Mouse (Mus musculus) intestine, embryonic 14.5 days (tissue): ENCODE data around the gene Lipa. TPM values are rescaled to one million over a fixed set of nuclear protein-coding genes. Genes with fewer than 3 reads are reported as not detected.

Experiments
- ATAC-seq: fragments of 200-750 bp; cut with Nextera tagmentation; replicated peaks from 2 replicates; pipeline ENCODE4 v1.8.0; 2017; ENCODE audit warnings: low read depth, moderate number of reproducible peaks, moderate TSS enrichment, moderate library complexity; ENCODE audit not compliant: low FRiP score, low TSS enrichment
- DNase-seq: peaks from one replicate; pipeline ENCODE4 v3.0.0-alpha.2; 2018; ENCODE audit warnings: low spot score
- H3K27ac ChIP-seq: fragments of 300-500 bp; sonication (generic); 2 replicates; pipeline ENCODE4 v1.5.1; 2014; ENCODE audit warnings: low read depth, mild to moderate bottlenecking, control low read depth
- H3K27me3 ChIP-seq: fragments of 300-500 bp; sonication (generic); replicated peaks from 2 replicates; pipeline ENCODE4 v1.6.1; 2014; ENCODE audit warnings: low read length, control low read depth; ENCODE audit not compliant: control insufficient read depth, insufficient read depth
- H3K36me3 ChIP-seq: fragments of 300-500 bp; sonication (generic); 2 replicates; pipeline ENCODE4 v1.6.1; 2014; ENCODE audit warnings: low read length, control low read depth; ENCODE audit not compliant: control insufficient read depth, insufficient read depth
- H3K4me1 ChIP-seq: fragments of 300-500 bp; sonication (generic); replicated peaks from 2 replicates; pipeline ENCODE4 v1.6.1; 2014; ENCODE audit warnings: low read length, control low read depth, mixed read lengths; ENCODE audit not compliant: control insufficient read depth, insufficient read depth
- H3K4me2 ChIP-seq: fragments of 300-500 bp; sonication (generic); 2 replicates; pipeline ENCODE4 v1.6.1; 2014; ENCODE audit warnings: low read length
- H3K4me3 ChIP-seq: fragments of 300-500 bp; sonication (generic); 2 replicates; pipeline ENCODE4 v1.5.1; 2014; ENCODE audit warnings: low read depth, low read length, control low read depth, mixed read lengths
- H3K9ac ChIP-seq: fragments of 300-500 bp; sonication (generic); 2 replicates; pipeline ENCODE4 v1.6.1; 2014; ENCODE audit warnings: mild to moderate bottlenecking, low read length
- H3K9me3 ChIP-seq: fragments of 300-500 bp; sonication (generic); 2 replicates; pipeline ENCODE4 v1.6.1; 2016; ENCODE audit warnings: low read length, control low read depth; ENCODE audit not compliant: control insufficient read depth
- WGBS: fragments of 180-500 bp; shearing (Covaris S2); extraction: QIAGEN DNeasy Blood & Tissue Kit; methylation state at CpG from one replicate; pipeline ENCODE4 v1.1.7; 2014; 5-methylcytosine and 5-hydroxymethylcytosine counted together
- polyA plus RNA-seq: library from polyadenylated mRNA; unstranded; fragments of >200 nt; fragmentation: Nextera tagmentation; extraction: Ambion mirVana; gene quantifications from 2 replicates; pipeline ENCODE4 v1.2.1, GENCODE M21; 2014

The Lipa gene
- polyA plus RNA-seq, result 28.2 and 31.3 TPM in 2 replicates

- H3K9ac ChIP-seq, result peak within 1 kb of the TSS; percentile 67
- H3K4me2 ChIP-seq, result peak within 1 kb of the TSS; percentile 85
- H3K36me3 ChIP-seq, result no peaks in the 10 kb centered on the region
- peak within 1 kb of the TSS; percentile 80 for H3K4me3 ChIP-seq
- DNase-seq (peak; percentile 93), ATAC-seq (peak; percentile 100)
- H3K9me3 ChIP-seq, result no peaks in the 10 kb centered on the region
- H3K4me1 ChIP-seq, result peaks cover 13% of the 10 kb centered on the region
- H3K27ac ChIP-seq, result peak within 1 kb of the TSS; percentile 40; the same call in 1 of the 2 replicates
- no peaks in the 10 kb centered on the region for H3K27me3 ChIP-seq
- under 1% methylated on average over 29 of the region's 29 CpGs for WGBS
Measured at GRCm38 (mm10) chr19:34526941-34527682, at the start of gene Lipa. Lipa (minus strand) TSS chr19:34527474.

DNA sequence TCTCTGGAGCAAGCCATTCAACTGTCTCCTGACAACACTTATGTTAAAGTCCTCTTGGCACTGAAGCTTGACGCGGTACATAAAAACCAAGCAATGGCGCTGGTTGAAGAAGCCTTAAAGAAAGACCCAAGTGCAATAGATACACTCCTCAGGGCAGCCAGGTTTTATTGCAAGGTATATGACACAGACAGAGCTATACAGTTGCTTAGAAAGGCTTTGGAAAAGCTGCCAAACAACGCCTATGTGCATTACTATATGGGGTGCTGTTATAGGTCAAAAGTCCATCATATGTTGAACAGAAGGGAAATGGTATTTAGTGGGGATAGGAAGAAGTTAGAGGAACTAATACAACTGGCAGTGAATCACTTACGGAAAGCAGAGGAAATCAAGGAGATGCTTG, 46.4 kb upstream of the Lipa start:
- Histone ChIP-seq H3K27ac (no peak overlapping the region), H3K4me1 (0 out of 2 replicates have a peak, but pooled peaks cover 5% of the 10 kb centered on the region), H3K36me3 (peaks cover 7% of the 10 kb centered on the region), H3K4me2 (no peak overlapping the region), H3K9ac (no peak overlapping the region), H3K4me3 (no peak overlapping the region), H3K9me3 (no peaks in the 10 kb centered on the region), H3K27me3 (no peaks in the 10 kb centered on the region)
- no peak for ATAC-seq
- no peak for DNase-seq
- 93% methylated on average over 5 of the region's 5 CpGs for WGBS

DNA sequence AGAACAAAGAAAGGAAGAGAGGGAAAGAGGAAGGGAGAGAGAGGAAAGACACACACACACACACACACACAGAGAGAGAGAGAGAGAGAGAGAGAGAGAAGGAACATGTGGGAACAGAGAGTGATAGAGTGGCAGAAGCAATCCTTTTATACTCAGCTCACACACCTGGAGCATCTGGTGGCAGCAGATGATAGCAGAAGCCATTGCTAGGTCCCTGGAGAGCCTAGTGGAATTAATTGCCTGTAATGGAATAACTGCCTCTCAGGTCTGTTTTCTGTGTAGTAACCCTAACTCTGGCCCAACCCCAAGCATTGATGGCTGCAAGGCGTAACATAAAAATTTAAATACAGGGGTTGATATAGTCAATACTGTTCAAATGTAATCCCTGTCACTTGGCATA, 43.8 kb upstream of the Lipa start:
- H3K4me1 ChIP-seq, result 0 out of 2 replicates have a peak, but pooled peaks cover 5% of the 10 kb centered on the region
- no peak overlapping the region for H3K4me3 ChIP-seq
- no peak for ATAC-seq
- no peak for DNase-seq
- 100% methylated on average over 1 of the region's 1 CpGs for WGBS
- no peak overlapping the region for H3K4me2 ChIP-seq
- no peak overlapping the region for H3K27ac ChIP-seq
- peaks cover 7% of the 10 kb centered on the region for H3K36me3 ChIP-seq
- H3K27me3 ChIP-seq, result no peaks in the 10 kb centered on the region
- no peaks in the 10 kb centered on the region for H3K9me3 ChIP-seq
- H3K9ac ChIP-seq, result no peak overlapping the region

DNA sequence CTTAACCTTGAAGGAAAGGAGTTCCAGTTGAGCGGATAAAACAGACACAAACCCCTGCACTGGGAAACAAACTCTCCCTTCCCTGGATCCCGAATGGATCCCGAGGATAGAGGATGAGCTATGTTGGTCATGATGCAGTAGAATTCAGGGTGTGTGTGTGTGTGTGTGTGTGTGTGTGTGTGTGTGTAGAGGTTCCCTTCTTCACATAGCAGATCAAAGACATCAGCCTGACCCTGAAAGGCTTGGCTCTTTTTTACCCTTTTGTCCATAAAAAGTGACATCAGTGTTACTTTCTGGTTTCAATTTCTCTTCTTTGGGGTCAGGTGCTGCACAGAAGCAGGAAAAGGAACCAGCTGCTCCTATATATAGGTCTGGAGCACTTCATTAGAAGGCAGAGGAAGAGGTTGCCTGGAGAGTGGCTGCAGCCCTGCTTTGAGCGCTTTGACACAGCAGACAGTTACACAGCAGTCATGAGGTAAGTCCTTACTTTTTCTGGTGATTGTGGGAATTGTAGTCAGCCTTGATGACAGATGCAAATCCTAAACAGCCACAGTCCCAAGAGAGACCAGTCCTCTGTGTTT, 42.7 kb upstream of the Lipa start:
- no peak for DNase-seq
- Histone ChIP-seq H3K27me3 (no peaks in the 10 kb centered on the region), H3K27ac (no peak overlapping the region), H3K9ac (no peak overlapping the region), H3K4me1 (0 out of 2 replicates have a peak, but pooled peaks cover 5% of the 10 kb centered on the region), H3K4me3 (no peak overlapping the region), H3K9me3 (no peaks in the 10 kb centered on the region), H3K4me2 (no peak overlapping the region), H3K36me3 (peaks cover 7% of the 10 kb centered on the region)
- whole genome bisulfite sequencing, result 52% methylated on average over 4 of the region's 4 CpGs
- ATAC-seq, result no peak

DNA sequence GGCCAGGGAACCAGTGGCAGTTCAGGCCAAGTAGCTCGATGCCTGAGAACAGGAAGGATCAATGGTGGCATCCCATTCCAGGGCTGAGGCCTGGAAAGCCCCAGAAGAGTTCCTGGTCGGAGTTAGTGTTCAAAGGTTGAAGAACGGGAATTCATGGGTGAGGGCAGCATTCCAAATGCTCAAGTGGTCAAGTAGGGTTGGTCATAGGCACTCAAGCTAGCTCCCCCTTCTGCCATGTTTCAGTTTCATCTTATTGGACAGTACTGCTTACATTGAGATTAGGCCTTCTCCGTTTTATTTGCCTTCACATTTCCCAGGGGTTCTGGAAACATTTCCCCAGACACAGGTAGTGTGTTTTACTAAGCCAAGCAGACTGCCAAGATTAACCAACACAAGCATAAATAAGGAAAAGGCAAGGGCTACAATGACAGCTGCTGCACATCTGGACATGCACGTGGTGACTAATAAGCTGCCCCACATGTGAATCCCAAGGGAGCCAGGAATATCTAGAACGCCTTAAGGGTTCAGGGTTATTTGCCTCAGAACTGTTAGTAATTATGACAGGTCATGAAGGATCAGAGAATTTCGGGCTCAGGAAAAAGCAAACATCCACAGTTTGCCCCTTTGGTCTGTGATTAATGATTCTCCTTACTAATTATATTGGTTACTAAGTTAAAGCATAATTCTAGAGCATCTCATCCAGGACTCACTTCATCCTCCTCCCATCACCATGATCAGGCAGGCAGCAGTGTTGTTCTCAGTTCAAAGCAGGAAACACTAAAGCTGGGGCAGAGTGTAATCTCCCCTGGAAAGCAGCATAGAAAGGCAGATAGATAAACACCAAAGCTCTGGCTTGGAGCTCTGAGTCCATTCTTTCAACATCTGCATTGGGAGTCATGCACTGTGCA, 42.0 kb upstream of the Lipa start:
- Histone ChIP-seq H3K27ac (no peak overlapping the region), H3K27me3 (no peaks in the 10 kb centered on the region), H3K9ac (no peak overlapping the region), H3K36me3 (peaks cover 7% of the 10 kb centered on the region), H3K4me3 (no peak overlapping the region), H3K4me1 (0 out of 2 replicates have a peak, but pooled peaks cover 5% of the 10 kb centered on the region), H3K4me2 (no peak overlapping the region), H3K9me3 (no peaks in the 10 kb centered on the region)
- DNase-seq (no peak), ATAC-seq (no peak)
- WGBS, result 54% methylated on average over 7 of the region's 7 CpGs

- H3K9ac ChIP-seq, result no peak overlapping the region
- no peaks in the 10 kb centered on the region for H3K27me3 ChIP-seq
- no peak overlapping the region for H3K4me2 ChIP-seq
- no peak overlapping the region for H3K4me3 ChIP-seq
- no peaks in the 10 kb centered on the region for H3K9me3 ChIP-seq
- 0 out of 2 replicates have a peak, but pooled peaks cover 5% of the 10 kb centered on the region for H3K4me1 ChIP-seq
- DNase-seq (no peak), ATAC-seq (no peak)
- no peak overlapping the region for H3K27ac ChIP-seq
- 88% methylated on average over 1 of the region's 1 CpGs for WGBS
- H3K36me3 ChIP-seq, result no peaks in the 10 kb centered on the region
Measured at GRCm38 (mm10) chr19:34566178-34566784, 39.0 kb upstream of the Lipa start.

DNA sequence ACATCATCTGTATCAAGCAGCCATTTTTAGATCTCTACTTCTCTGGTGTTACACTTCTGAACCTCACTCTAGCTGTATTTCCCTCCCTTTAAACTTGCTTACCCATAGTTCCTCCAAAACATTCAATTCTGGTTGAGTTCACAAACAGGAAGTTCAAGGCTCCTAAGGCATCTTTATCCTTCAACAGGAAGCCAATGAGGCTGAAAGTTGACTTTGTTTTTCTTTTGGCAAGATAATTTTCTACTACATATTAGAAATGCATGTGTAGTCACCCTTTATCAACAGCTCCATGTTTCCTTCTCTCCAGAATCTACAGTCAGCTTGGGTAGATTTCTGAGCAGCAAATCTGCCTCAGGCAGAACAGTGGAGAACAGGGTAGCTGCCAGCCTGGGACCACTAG, 35.3 kb upstream of the Lipa start:
- Histone ChIP-seq H3K9ac (no peak overlapping the region), H3K27ac (no peak overlapping the region), H3K27me3 (no peaks in the 10 kb centered on the region), H3K4me1 (no peaks in the 10 kb centered on the region), H3K4me2 (no peak overlapping the region), H3K36me3 (no peaks in the 10 kb centered on the region), H3K9me3 (no peaks in the 10 kb centered on the region), H3K4me3 (no peak overlapping the region)
- ATAC-seq (no peak), DNase-seq (no peak)

- Histone ChIP-seq H3K4me2 (no peak overlapping the region), H3K4me1 (peaks cover 17% of the 10 kb centered on the region), H3K4me3 (no peak overlapping the region), H3K27me3 (no peaks in the 10 kb centered on the region), H3K27ac (no peak overlapping the region), H3K9me3 (no peaks in the 10 kb centered on the region; the same call in 1 of the 2 replicates), H3K9ac (no peak overlapping the region), H3K36me3 (no peaks in the 10 kb centered on the region)
- DNase-seq (no peak), ATAC-seq (no peak)
- 46% methylated on average over 3 of the region's 3 CpGs for WGBS
Measured at GRCm38 (mm10) chr19:34556621-34557020, 29.3 kb upstream of the Lipa start.
